Mouse (Mus musculus) layer of hippocampus, postnatal 10 days (tissue): ENCODE results near the gene Samt1. TPM values are rescaled to one million over a fixed set of nuclear protein-coding genes. Genes with fewer than 3 reads are reported as not detected.
"Not testable (repeated sequence)": the region's sequence is repeated elsewhere in the genome, so short reads cannot be mapped to it uniquely, and the experiment has no call there.

Experiments used
- DNase-seq, 2 experiments: peaks; one replicate each; pipeline ENCODE4 v3.0.0; 2021; ENCODE audit warnings: low spot score in 2 of 2
- long read RNA-seq: library from polyadenylated mRNA; stranded (forward); transcript quantifications from one replicate; pipeline ENCODE4 v2.0.0, GENCODE M21; 2023
- total RNA-seq, 2 experiments: library from RNA; stranded (reverse); gene quantifications; 2 replicates each; pipeline ENCODE4 v1.2.3; 2021

The Samt1 gene
- total RNA-seq, result not detected
- long read RNA-seq, result 0 reads

- not testable (repeated sequence) for DNase-seq
Observed at GRCm38 (mm10) chrX:154012540-154012939, at the start of gene Samt1. TSS of gene Samt1 (minus strand) at chrX:154012640.

DNA sequence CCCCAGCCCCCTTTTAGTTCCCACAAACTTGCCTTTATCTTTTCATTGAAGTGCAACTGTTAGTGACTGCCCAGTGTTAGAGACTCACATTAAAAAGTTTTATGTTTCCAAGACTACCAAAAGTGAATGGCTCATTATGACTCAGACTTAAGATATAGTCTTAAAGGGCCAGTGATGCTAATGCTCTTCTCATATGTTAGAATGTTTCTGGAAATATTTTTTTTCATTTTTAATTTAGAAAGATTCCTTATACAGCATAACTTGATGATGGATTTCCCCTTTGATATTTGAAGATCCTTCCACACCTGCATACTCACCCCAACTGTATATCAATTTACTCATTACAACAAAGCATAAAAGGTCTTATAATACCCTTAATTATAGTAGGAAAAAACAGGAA lies 42.5 kb upstream of the Samt1 start, which contains the start of gene Gm10057:
TSS of gene Gm10057 (minus strand) at position 101 of the 400 bp plus-strand sequence.
- not testable (repeated sequence) for DNase-seq

DNA sequence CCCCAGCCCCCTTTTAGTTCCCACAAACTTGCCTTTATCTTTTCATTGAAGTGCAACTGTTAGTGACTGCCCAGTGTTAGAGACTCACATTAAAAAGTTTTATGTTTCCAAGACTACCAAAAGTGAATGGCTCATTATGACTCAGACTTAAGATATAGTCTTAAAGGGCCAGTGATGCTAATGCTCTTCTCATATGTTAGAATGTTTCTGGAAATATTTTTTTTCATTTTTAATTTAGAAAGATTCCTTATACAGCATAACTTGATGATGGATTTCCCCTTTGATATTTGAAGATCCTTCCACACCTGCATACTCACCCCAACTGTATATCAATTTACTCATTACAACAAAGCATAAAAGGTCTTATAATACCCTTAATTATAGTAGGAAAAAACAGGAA lies 21.3 kb upstream of the Samt1 start, which contains the start of gene 4921511M17Rik:
TSS of gene 4921511M17Rik (minus strand) at position 101 of the 400 bp plus-strand sequence.
- DNase-seq, result not testable (repeated sequence)

GRCm38 (mm10) chrX:153976914-153977313 lies 35.5 kb downstream of the Samt1 start:
- DNase-seq, result not testable (repeated sequence)

GRCm38 (mm10) chrX:153976467-153976866 lies 36.0 kb downstream of the Samt1 start:
- not testable (repeated sequence) for DNase-seq

- DNase-seq, result no peak
Observed at GRCm38 (mm10) chrX:153974450-153974849, 38.0 kb downstream of the Samt1 start.

GRCm38 (mm10) chrX:153952866-153953265 lies 59.6 kb downstream of the Samt1 start:
- not testable (repeated sequence) for DNase-seq

Other genes with a start within 250 kb of the Samt1 start
- 1 to 10 TPM; 7.7 to 9.0 TPM for gene Spin2c, start 180.4 kb downstream of the Samt1 start, total RNA-seq
- gene 4921511M17Rik, start 21.2 kb upstream of the Samt1 start, total RNA-seq, result not detected
- gene Gm10057, start 42.4 kb upstream of the Samt1 start, total RNA-seq, result not detected
- gene Gm15140, start 108.0 kb upstream of the Samt1 start, total RNA-seq, result not detected